Comparison of ENCODE assay signal across 8 mouse cellular contexts in the genomic region with DNA sequence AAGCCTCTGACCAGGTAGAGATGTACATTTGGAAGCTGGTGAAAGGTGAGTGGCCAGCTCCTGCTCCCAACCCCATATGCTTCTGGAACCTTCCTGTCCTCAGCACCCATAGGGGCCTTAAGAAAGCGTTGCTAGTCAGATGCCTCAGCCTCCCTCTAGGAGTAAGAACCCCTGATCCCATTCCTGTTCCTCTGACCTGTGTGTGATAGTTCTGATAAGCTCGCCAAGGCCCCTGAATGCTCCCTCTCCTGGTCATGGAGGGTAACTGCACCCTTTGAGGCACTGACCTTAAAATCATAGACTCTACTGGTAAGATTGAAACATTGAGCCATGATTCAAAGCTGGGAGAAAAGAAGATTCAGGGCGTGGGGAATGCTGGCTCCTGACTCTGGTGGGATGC. TPM values are rescaled to one million over a fixed set of nuclear protein-coding genes. Genes with fewer than 3 reads are reported as not detected.
DNase-seq lines count a peak whose midpoint lies in the region; ATAC-seq and TF ChIP-seq lines count a peak whose summit lies in the region.

No protein-coding gene starts in this region.

- no peak for DNase-seq in cerebellum, adult 2 months
- DNase-seq in cerebellum, adult 9-10 months, result no peak
- DNase-seq in midbrain, embryonic 10.5 days (ENCODE audit: low spot score), result peak; percentile 29
- DNase-seq in thymus, postnatal 0 days (ENCODE audit: low spot score), result peak; percentile 70
- DNase-seq in Muller cell, postnatal 12 days (ENCODE audit: inconsistent ontology term), result no peak
- no peak for DNase-seq in cerebellum, adult 11-12 months

- no peak overlapping the region for H3K27ac ChIP-seq in cerebellum, adult 2 months (ENCODE audit: insufficient read depth, low read length)
- no peak overlapping the region for H3K27ac ChIP-seq in midbrain, embryonic 10.5 days (replicated peaks)
- H3K27ac ChIP-seq in midbrain, embryonic 15.5 days, result no peak overlapping the region

- H3K4me1 ChIP-seq in cerebellum, adult 2 months (ENCODE audit: control insufficient read depth, insufficient read depth, low read length), result no peaks in the 10 kb centered on the region; the same call in 1 of the 2 replicates
- no peaks in the 10 kb centered on the region for H3K4me1 ChIP-seq in midbrain, embryonic 10.5 days
- no peaks in the 10 kb centered on the region for H3K4me1 ChIP-seq in midbrain, embryonic 15.5 days

- H3K4me2 ChIP-seq in midbrain, embryonic 15.5 days, result no peak overlapping the region

- H3K27me3 ChIP-seq in cerebellum, adult 2 months (ENCODE audit: control insufficient read depth, insufficient read depth, low read length), result no peaks in the 10 kb centered on the region
- H3K27me3 ChIP-seq in midbrain, embryonic 10.5 days (ENCODE audit: low read depth, poor library complexity, severe bottlenecking), result no peaks in the 10 kb centered on the region
- no peaks in the 10 kb centered on the region for H3K27me3 ChIP-seq in midbrain, embryonic 15.5 days (replicated peaks)

- H3K4me3 ChIP-seq in cerebellum, adult 2 months (replicated peaks; ENCODE audit: insufficient read depth, low read depth, low read length), result no peak overlapping the region
- no peak overlapping the region for H3K4me3 ChIP-seq in midbrain, embryonic 10.5 days
- H3K4me3 ChIP-seq in midbrain, embryonic 15.5 days, result no peak overlapping the region

- TF ChIP-seq CTCF in cerebellum, adult 2 months (IDR thresholded peaks at IDR 0.05; ENCODE audit: borderline replicate concordance, insufficient read depth, low read depth, low read length), result peak; percentile 35

- TF ChIP-seq POLR2A in cerebellum, adult 2 months (IDR thresholded peaks at IDR 0.05; ENCODE audit: borderline replicate concordance, insufficient read depth, low read length), result no peak

- 86% methylated on average over 3 of the region's 3 CpGs for WGBS in cerebellum, adult 2 months
- 35% methylated on average over 3 of the region's 3 CpGs for WGBS in midbrain, embryonic 10.5 days
- WGBS in midbrain, embryonic 15.5 days, result 37% methylated on average over 3 of the region's 3 CpGs

- H3K9ac ChIP-seq in midbrain, embryonic 15.5 days, result no peak overlapping the region

- no peak for ATAC-seq in midbrain, embryonic 15.5 days (replicated peaks)
- ATAC-seq in erythroid progenitor cell, adult 5-6 weeks (replicated peaks; ENCODE audit: low FRiP score, poor library complexity, severe bottlenecking), result peak; percentile 59; the same call in 1 of the 2 replicates

- no peaks in the 10 kb centered on the region for H3K36me3 ChIP-seq in midbrain, embryonic 10.5 days
- no peaks in the 10 kb centered on the region for H3K36me3 ChIP-seq in midbrain, embryonic 15.5 days (replicated peaks)

- H3K9me3 ChIP-seq in midbrain, embryonic 10.5 days (replicated peaks), result no peaks in the 10 kb centered on the region
- H3K9me3 ChIP-seq in midbrain, embryonic 15.5 days, result no peaks in the 10 kb centered on the region

RNA-seq across cellular contexts. Expression of a gene that starts 23.3 kb away (rescaled TPM):
- polyA plus RNA-seq in cerebellum, adult 2 months (2012; rRNA removed), result 0.79 and 1.3 TPM in 2 replicates
- 0.14 and 0.16 TPM in 2 replicates for polyA plus RNA-seq in midbrain, embryonic 10.5 days (2016; fragmentation: Nextera tagmentation; extraction: Ambion mirVana)
- 0.34 TPM in 1 of 2 replicates, not detected in the other for polyA plus RNA-seq in midbrain, embryonic 15.5 days (2015; fragmentation: Nextera tagmentation; extraction: Ambion mirVana)
- not detected in 2 replicates for total RNA-seq in erythroid progenitor cell, adult 5-6 weeks (2015; ENCODE audit: low replicate concordance)
- total RNA-seq in erythroid progenitor cell, adult 5-6 weeks (2017; ENCODE audit: low replicate concordance), result not detected in 2 replicates
- 0.08 TPM in 1 of 2 replicates, not detected in the other for polyA plus RNA-seq in thymus, postnatal 0 days (2015; fragmentation: Nextera tagmentation; extraction: Ambion mirVana)

RNA-seq across cellular contexts. Expression of a gene that starts 49.1 kb away (rescaled TPM):
- 8.1 and 8.7 TPM in 2 replicates for polyA plus RNA-seq in cerebellum, adult 2 months (2012; rRNA removed)
- 4.0 and 4.5 TPM in 2 replicates for polyA plus RNA-seq in midbrain, embryonic 10.5 days (2016; fragmentation: Nextera tagmentation; extraction: Ambion mirVana)
- 5.7 and 6.2 TPM in 2 replicates for polyA plus RNA-seq in midbrain, embryonic 15.5 days (2015; fragmentation: Nextera tagmentation; extraction: Ambion mirVana)
- total RNA-seq in erythroid progenitor cell, adult 5-6 weeks (2015; ENCODE audit: low replicate concordance), result 1.7 and 3.6 TPM in 2 replicates
- total RNA-seq in erythroid progenitor cell, adult 5-6 weeks (2017; ENCODE audit: low replicate concordance), result 10.3 and 10.5 TPM in 2 replicates
- polyA plus RNA-seq in thymus, postnatal 0 days (2015; fragmentation: Nextera tagmentation; extraction: Ambion mirVana), result 5.0 and 7.0 TPM in 2 replicates

Comparison
In these comparisons a context has a peak if more than half of its experiments do, and no peak if none do; other contexts are left out.
1. DNase-seq: peak in midbrain, embryonic 10.5 days (single experiment) and thymus, postnatal 0 days (single experiment); none in cerebellum, adult 2 months (0 of 2), cerebellum, adult 9-10 months (single experiment), Muller cell, postnatal 12 days (single experiment) and cerebellum, adult 11-12 months (single experiment).